Mouse (Mus musculus) layer of hippocampus, postnatal 14 days (tissue): ENCODE data around the gene Best3. TPM values are rescaled to one million over a fixed set of nuclear protein-coding genes. Genes with fewer than 3 reads are reported as not detected.

ENCODE experiments used
- DNase-seq, 2 experiments: peaks; one replicate each; pipeline ENCODE4 v3.0.0; 2021 to 2022; ENCODE audit warnings: low spot score in 2 of 2, mixed read lengths in 1 of 2
- long read RNA-seq, 2 experiments: library from polyadenylated mRNA; stranded (forward); transcript quantifications; one replicate each; pipeline ENCODE4 v2.0.0; 2021
- total RNA-seq, 2 experiments: library from RNA; stranded (reverse); gene quantifications; 2 replicates each; pipeline ENCODE4 v1.2.3; 2021

The Best3 gene
- total RNA-seq = 1 to 10 TPM; 2.2 to 2.3 TPM
- long read RNA-seq, experiment 1 = 0 reads
- long read RNA-seq, experiment 2 = 0 reads

DNA sequence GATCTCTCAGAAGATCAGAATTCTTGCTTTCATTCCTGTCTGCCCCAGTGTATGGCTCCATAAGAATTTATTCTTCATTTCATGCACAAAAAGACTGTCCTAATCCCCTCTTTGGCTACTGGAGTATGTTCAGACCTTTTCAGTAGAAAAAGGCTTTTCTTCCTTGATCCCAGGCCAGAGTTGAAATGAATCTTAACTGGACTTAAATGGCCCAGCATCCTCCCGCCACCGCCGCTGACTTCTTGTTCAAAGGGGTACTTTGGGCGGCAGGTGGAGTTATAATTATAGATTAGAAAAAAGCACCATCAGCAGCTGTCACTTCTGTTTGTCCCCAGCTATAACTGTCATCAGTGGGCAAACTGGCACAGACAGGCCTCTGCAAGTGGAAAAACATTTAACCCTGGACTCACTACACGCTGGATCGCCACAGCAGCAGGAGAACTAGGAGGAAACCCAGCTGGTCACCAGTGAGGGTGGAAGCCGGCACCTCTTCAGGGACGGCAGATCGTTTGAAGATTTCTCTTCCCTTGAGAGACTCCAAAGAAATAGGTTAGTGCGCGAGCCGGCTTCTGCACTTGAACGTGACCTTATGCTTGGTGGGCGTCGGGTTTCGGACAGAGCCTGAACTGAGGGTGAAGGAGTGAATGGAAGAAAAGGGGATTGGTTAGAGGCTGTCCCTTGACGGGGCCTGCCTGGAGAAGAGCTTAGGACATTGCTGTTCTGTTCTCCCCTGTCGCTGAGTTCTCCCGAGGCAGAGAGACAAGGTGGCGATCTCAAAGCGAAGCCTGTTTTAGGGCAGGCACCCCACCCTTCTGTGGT is at the start of gene Best3:
Best3 (plus strand) TSS at position 51 of the 819 bp plus-strand sequence.
- peak in 1 of 2 experiments; percentile 14 for DNase-seq

DNA sequence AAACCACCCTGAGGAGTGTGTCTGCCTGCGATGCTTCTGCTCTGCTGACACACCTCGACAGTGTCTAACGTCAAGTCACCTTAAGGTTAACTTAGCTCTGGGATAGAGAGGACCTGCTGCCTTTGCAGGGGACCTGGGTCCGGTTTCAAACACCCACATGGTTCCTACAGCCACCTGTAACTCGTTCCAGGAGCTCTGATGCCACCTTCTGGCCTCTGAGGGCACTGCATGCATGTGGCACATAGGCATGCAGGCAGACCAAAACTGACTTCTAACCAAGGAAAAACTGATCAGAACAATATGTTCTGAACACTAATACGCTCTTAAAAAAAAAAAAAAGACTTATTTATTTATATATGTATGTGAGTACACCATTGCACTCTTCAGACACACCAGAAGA is 43.1 kb upstream of the Best3 start:
- DNase-seq = no peak

DNA sequence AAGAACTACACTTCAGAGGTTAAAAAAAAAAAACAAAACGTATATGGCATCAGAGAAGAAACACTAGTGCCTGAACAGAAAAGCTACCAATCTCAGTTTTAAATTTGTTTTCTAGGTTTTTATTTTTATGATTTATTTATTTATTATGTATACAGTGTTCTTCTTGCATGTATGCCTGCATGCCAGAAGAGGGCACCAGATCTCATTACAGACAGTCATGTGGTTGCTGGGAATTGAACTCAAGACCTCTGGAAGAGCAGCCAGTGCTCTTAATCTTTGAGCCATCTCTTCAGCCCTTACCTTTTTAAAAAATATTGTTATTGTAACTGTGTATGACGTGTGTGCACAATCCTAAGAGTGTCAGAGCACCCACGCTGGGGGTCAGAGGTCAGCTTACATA is 42.0 kb upstream of the Best3 start:
- DNase-seq = no peak

DNA sequence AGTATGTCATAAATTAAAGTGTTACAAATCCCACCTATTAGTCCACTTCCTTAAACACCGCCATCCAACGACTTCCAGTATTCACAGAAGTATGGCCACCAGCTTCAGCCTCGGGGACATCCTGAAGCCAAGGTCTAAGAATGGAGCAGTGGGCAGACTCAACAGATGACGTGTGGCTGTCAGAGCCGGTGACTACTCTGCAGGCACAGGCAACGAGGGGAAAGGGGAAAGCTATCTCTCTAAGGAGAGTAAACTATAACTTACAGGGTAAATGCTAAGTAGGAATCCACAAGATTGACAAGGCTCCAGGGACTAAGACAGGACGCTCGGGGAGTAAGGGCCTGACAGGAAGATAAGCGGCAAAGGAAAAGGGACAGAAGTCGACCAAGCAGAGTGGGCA is 41.2 kb upstream of the Best3 start:
- no peak for DNase-seq

DNA sequence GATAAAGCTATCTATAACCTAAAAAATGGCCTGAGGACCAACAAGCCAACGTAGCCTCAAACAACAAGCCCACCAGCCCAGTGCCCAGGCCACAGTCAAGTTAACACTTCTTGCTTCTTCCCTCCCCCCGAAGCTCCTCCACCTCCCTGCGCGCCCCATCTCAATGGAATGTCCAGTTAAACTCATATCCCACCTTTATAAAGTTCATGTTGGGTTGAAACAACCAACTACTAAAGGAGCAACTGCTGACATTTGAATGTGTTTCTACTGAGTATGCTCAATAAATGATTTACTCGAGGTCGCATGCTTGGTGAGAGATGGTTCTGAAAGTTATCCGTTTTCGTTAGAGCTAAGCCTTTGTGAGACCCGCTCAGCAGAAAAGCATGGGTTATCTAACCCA is 37.7 kb upstream of the Best3 start:
- no peak for DNase-seq

DNA sequence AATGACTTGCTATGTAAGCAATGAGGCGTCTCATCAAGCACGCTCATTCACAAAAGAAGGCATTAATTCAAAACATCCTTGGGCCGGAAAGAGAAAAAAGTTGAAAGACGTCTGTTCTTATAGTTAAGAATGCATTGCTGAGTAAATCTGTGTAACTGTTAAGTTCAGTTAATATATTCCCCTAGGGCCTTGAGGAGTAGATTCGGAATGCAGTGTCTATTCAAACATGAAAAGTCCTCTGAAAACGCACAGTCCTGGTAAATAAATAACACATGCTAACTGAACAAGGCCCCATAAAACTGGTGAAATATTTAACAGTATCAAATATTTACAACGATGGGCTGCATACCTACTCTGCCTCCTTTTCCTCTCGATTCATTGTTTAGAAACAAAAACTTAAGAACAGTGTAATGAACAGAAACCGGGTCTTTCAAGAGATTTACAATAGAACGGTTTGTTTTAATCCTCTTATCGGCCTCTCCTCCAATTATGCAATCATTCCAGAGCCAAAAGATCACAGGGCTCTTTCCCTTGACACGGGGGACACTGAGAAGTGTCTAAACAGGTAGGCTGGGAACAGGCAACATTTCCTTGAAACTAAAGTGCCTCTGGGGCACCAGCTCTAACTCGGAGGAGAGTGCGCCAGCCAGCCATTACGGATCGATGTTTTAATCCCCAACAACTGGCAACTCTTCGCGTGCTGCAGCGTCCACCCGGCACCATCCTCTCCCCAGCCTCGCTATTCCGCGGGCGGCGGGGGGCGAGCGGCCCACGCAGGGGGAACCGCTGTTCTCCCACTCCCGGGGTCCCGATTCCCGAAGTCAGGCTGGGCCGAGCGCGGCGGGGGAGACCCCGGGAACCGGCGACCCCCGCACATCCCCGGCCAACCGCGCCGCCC is 36.8 kb upstream of the Best3 start:
- DNase-seq = peak in 1 of 2 experiments; percentile 28

DNA sequence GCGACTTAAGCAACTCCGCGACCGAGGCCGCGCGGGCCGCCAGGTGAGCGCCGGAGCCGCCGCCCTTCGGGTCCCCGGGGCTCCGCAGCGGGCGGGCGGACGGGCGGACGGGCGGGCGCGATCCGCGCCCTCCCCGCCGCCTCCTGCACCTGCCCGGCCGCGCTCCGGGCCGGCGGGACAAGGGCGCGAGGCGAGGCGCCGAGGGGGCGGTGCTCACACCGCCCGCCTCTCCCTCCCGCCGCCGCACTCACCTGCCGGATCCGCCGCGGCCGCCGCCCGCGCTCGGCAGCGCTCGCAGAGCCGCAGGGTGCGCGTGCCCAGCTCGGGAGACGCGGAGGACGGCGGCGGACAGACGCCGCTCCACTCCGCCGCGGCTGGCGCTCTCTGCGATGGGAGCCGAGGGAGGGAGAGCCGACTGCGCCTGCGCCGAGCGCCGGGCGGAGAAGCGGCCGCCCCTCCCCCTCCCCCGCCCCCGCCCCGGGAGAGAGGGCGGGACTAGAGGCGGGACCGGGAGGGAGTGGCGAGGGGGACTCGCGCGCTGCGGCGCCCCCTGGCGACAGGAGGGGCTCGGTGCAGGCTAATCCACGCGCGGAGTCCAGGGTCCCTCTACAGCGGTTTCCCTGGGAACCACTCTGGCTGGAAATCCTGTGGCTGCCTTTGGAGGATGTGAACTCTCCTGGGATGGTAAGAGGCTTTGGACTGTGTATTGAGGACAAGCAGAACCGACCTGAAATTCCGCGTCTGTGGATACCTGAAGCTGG is 35.9 kb upstream of the Best3 start, which contains the start of gene Rab3ip:
Rab3ip (minus strand) TSS at position 761 of the 761 bp plus-strand sequence.
- DNase-seq = peak; percentile 91 to 93

DNA sequence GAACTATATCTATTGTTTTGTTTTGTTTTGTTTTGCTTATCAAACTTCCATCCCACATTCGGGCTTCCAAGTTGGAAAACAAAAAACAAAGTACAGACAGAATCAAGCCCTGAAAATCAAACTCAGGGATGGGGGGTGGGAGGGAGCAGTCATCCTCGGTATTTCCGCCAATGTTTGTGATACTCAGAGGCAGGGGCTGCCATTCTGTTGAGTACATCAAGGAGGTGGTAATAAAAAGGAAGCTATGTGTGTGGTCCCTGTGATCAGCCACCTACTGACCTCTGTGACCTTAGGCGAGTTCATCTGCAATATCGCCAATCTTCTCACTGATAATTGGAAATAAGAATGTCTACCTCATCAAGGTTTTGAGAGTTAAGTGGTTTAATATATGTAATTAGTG is 35.2 kb upstream of the Best3 start:
- no peak for DNase-seq

DNA sequence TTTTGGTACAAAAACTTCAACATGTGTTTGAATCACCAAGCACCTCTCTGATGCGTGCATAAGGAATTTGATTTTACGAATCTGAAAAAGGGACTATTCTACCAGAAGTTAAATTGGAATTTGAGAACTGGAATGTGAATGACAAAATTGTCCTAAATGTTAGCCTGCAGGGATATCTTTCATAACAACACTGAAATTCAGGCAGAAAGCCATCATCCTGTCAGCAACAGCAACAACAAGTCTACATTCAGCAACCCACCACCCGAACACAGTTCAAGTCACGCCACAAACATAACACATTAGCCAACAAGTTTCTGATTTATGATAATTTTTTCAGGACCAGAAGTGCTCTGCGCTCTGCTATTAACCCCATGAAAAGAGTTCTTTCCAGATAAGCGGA is 30.9 kb upstream of the Best3 start:
- no peak for DNase-seq

DNA sequence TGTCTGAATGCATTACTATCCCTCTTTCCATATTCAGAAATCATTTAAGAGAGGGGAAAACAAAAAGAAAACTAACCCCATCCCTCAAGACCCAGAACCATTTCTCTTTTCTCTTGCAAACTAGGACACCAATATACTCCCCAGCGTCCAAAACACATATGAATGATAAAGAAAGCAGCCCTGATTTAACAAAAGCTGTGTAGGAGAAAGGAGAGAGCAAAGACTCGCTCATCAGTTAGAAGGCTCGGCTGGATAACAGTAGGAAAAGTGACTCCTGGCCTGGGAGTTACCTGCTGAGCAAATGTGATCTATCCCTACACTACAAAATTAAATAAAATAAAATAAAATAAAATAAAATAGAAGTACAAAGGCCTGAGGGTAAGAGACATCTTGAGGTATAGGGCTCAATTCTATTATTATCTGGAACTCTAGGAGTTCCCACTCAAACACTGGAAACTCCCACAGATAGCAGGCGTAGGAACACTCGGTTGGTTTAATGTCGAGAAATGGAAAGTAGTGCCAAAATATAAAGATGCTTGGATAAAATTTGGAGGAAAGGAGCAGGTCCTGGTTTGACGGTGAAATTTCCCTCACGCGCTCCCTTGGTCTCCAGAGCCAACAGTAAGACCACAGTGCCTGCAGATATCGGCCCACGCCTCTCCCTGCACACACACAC is 29.5 kb upstream of the Best3 start:
- no peak for DNase-seq

DNA sequence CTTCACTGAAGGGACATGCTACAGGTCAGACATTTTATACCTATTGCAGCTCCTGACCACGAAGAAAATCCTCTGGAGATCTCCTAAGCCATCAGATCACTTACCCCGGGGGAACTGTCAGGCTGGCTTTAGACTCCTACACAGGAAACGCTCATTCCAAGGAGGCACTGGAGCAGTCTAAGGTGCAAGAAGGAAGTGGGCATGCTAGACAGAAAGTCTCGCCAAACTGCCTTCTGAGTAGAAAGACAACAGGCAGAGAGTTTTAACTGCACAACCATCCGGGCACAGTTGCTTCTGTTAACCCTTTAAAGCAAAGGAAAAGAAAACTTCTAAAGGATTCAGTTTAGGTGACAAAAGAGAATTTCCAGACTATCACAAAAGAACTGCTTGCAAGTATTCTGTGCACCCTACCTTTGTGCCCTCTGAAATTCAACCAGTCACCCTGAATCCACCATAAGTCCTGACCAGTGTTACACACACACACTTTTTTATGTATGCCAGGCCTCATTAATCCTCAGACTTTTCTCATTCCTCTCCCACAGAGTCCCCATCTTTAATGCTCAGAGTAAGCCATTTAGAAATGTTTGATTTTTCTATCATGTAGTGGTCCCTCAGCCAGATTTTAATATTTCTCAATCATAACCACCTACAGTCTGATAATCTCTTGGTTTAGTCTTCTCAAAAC is 28.1 kb upstream of the Best3 start:
- DNase-seq = no peak

DNA sequence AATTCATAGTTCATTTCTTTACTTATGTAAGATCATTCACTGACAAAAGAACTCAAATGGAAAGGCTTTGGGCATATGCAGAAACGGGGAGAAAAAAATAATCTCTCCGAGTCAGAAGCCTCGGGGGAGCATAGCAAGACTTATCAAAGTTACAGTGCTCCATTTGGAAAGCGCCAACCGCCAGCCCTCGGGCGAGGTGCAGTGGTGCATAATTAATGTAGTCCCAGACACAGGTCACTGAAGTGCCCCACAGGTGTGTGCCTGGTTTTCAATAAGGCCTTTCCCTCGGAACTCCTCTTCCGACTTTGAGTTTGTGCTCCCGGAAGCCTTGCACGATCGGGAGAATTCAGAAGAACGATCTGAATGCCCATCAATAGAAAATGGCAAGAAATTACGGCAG is 24.0 kb upstream of the Best3 start:
- DNase-seq = no peak

DNA sequence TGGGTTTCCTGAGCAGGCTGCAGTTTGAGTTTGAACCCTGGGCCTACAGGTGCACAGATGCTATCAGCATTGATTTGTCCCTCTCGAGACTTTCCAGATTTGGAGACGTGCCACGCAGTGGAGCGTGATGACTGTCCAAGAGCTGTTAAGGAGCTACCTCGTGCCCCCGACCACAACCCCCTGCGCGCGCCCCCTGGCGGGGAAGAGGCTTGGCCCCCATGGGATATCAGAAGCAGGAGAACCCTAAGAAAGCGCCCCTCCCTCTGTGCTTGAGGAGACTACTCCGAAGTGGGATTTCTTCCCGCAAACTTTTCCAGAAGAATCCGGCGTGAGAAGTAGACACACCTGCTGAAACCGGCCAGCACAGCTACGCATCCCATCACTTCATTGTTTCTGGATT is 23.3 kb upstream of the Best3 start:
- no peak for DNase-seq

DNA sequence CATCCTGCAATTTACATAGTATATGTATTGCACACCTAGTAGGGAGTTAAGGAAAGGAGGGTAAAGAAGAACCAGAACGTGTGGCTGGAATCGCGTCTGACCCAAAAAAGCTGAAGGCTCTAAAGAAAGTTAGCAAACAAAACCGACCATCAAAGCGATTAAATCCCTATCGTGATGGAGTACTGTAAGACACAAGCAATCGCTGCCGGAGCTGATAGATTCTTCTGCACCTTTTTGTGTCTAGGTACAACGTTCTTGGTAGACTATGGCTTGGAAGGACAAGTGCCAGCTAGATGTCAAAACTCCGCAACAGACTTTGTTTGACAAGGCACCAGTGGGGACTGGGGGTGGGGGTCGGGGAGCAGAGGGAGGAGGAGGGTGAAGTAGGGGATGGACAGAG is 22.0 kb upstream of the Best3 start:
- DNase-seq = no peak

DNA sequence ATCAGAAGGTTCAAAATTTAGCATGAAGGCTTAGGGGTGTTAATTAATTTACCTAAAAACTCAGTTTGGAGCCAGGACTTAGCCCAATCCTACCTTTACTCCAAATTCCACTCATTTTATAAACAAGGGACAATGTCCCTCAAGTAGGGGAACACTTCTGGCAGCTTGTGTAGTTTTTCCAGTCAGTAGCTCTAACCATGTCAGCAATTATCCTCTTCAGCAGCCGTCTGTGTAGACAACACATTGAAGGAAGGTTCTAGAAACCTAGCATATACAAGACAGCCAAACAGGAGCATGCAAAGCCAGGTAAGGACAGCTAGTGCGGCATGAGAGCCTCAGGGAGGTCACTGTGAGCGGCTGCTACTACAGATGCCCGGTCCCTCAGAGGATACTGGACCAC is 21.5 kb upstream of the Best3 start:
- no peak for DNase-seq

DNA sequence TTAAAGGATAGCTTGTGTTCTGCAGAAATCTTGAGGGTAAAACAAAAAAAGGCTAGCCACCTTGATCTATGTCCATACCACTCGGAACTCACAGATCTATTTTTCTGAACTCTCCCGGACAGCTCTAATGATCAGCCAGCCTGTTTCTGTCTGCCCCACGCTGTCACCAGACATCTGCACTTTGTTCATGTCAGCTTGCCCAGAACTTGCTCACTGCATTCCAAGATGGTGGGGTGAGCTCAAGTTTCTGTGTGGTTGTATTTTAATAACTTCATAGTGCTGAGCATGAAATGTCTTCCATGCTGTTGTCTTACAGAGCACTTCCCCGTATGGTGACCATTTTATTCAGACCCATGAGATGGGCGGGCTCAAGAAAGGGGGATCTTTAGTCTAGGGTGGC is 20.8 kb upstream of the Best3 start:
- DNase-seq = no peak

DNA sequence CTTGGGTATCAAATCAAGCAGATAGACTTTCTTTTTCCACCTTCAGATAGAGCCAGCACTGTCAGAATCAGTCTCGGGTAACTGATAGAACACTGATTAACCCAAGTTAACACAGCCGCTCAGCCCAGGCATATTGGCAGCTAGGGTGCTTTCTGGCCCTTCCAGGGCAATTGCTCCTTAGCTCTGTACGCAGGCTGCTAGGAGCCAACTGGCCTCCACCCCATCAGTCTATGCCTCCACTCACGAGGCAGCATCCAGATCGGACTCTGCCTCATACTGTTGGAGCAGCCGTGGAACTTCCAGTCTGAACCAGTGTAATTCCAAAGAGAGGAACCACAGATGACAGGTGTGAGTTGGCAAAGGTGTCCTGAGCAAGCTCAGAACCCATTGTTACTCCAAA is 20.0 kb upstream of the Best3 start:
- DNase-seq = no peak

DNA sequence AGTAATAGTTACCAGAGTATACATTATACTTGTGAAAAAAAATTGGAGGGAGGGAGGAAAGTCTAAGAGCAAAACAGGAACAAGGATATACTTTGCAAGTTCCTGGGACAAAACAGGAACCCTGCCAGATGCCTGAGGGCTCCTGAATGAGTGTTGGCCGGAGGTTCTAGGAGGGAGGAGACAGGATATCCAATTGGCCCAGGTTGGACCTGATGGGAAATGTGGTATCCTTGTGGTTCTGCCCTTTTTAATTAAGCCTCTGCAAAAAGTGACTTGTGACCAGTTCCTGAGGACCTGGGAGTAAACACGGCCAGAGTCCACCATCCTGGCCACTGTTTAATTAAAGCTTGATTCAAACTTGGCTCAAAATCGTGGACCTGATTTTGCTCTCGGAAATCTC is 17.4 kb upstream of the Best3 start:
- no peak for DNase-seq

DNA sequence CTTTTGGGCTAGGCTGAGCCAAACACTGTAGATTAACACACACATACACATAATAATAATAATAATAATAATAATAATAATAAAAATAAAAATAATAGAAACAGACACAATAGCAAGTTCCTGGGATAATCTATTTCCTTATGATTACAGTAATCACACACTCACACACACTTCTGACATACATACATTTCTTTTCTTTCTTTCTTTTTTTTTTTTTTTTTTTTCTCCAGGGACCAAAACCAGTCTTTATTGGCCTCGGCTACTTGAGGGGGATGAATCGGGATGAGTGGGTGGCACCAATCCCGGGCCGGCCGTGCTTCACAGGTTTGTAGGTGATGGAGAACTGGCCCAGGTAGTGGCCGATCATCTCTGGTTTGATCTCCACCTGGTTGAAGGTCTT is 13.6 kb upstream of the Best3 start, which contains the start of gene Gm10271:
Gm10271 (minus strand) TSS at position 101 of the 400 bp plus-strand sequence.
- no peak for DNase-seq

DNA sequence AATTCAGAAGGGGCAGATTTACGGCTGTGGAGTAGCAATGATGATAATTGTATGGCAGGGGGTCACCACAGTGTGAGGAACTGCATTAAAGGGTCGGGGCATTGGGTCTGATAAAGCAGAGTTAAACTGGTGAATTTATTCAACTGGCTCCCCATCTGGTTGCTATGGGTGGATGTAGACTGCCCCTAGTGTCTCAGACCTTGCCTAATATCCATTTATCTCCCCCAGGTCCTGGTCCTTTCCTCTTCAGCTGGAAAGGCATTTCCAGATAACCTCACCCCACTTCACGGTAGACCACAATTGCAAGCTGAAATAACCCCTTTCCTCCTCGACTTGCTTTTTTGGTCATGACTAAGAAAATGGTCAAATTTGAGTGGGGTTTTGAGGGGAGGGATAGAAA is 8.7 kb upstream of the Best3 start:
- DNase-seq = no peak
